Mouse (Mus musculus): ENCODE data around the gene Ctu2.

GRCm38 (mm10) chr8:122426145-122426544, 49.8 kb upstream of the Ctu2 start:
- TF ChIP-seq CTCF (IDR thresholded peaks at IDR 0.05; ENCODE audit: borderline replicate concordance, insufficient read depth, low read length), result no peak
- no peak for TF ChIP-seq POLR2A (IDR thresholded peaks at IDR 0.05; ENCODE audit: low read depth, low read length)
